Mouse (Mus musculus): ENCODE measurements around the gene Gfy. TPM values are rescaled to one million over a fixed set of nuclear protein-coding genes. Genes with fewer than 3 reads are reported as not detected.
"Not testable (repeated sequence)": the region's sequence is repeated elsewhere in the genome, so short reads cannot be mapped to it uniquely, and the experiment has no call there.

The Gfy gene
- polyA plus RNA-seq, 1 experiment = 1.2 TPM

- no peaks in the 10 kb centered on the region; the same call in 1 of the 2 replicates for H3K4me1 ChIP-seq (ENCODE audit: control insufficient read depth, insufficient read depth, low read length)
- WGBS = 8% methylated on average over 35 of the region's 35 CpGs
- no peak overlapping the region; the same call in 1 of the 2 replicates for H3K27ac ChIP-seq (ENCODE audit: control insufficient read depth, insufficient read depth, low read depth, low read length, poor library complexity)
- H3K4me3 ChIP-seq (replicated peaks; ENCODE audit: control insufficient read depth, low read depth, low read length) = no peak overlapping the region
- TF ChIP-seq CTCF (IDR thresholded peaks at IDR 0.05; ENCODE audit: control insufficient read depth, insufficient read depth, low read length) (no peak), POLR2A (IDR thresholded peaks at IDR 0.05; ENCODE audit: borderline replicate concordance, control insufficient read depth, low read depth, low read length) (no peak)
Observed at GRCm38 (mm10) chr7:45181540-45181939, 2.2 kb upstream of the Gfy start.

GRCm38 (mm10) chr7:45180896-45181477 lies 1.6 kb upstream of the Gfy start, which contains the start of gene Pth2:
Pth2 (plus strand) TSS chr7:45180995.
- TF ChIP-seq POLR2A (IDR thresholded peaks at IDR 0.05; ENCODE audit: borderline replicate concordance, control insufficient read depth, low read depth, low read length) = no peak
- no peak for TF ChIP-seq CTCF (IDR thresholded peaks at IDR 0.05; ENCODE audit: control insufficient read depth, insufficient read depth, low read length)
- 31% methylated on average over 20 of the region's 20 CpGs for WGBS
- Histone ChIP-seq H3K4me1 (ENCODE audit: control insufficient read depth, insufficient read depth, low read length) (no peaks in the 10 kb centered on the region; the same call in 1 of the 2 replicates), H3K4me3 (replicated peaks; ENCODE audit: control insufficient read depth, low read depth, low read length) (no peak within 1 kb of the TSS), H3K27ac (ENCODE audit: control insufficient read depth, insufficient read depth, low read depth, low read length, poor library complexity) (no peak within 1 kb of the TSS; the same call in 1 of the 2 replicates)

GRCm38 (mm10) chr7:45178550-45178949 lies 819 bp downstream of the Gfy start:
- WGBS = 23% methylated on average over 7 of the region's 7 CpGs
- no peak overlapping the region for H3K27ac ChIP-seq (ENCODE audit: control insufficient read depth, insufficient read depth, low read depth, low read length, poor library complexity)
- H3K4me1 ChIP-seq (ENCODE audit: control insufficient read depth, insufficient read depth, low read length) = no peaks in the 10 kb centered on the region; the same call in 1 of the 2 replicates
- TF ChIP-seq POLR2A (IDR thresholded peaks at IDR 0.05; ENCODE audit: borderline replicate concordance, control insufficient read depth, low read depth, low read length) (no peak), CTCF (IDR thresholded peaks at IDR 0.05; ENCODE audit: control insufficient read depth, insufficient read depth, low read length) (no peak)
- no peak overlapping the region for H3K4me3 ChIP-seq (replicated peaks; ENCODE audit: control insufficient read depth, low read depth, low read length)

- no peak overlapping the region for H3K27ac ChIP-seq (ENCODE audit: control insufficient read depth, insufficient read depth, low read depth, low read length, poor library complexity)
- TF ChIP-seq CTCF (IDR thresholded peaks at IDR 0.05; ENCODE audit: control insufficient read depth, insufficient read depth, low read length) (no peak), POLR2A (IDR thresholded peaks at IDR 0.05; ENCODE audit: borderline replicate concordance, control insufficient read depth, low read depth, low read length) (no peak)
- no peak overlapping the region for H3K4me3 ChIP-seq (replicated peaks; ENCODE audit: control insufficient read depth, low read depth, low read length)
- 6% methylated on average over 31 of the region's 31 CpGs for WGBS
- no peaks in the 10 kb centered on the region; the same call in 1 of the 2 replicates for H3K4me1 ChIP-seq (ENCODE audit: control insufficient read depth, insufficient read depth, low read length)
Observed at GRCm38 (mm10) chr7:45176356-45176755, 3.0 kb downstream of the Gfy start.

GRCm38 (mm10) chr7:45175929-45176328 lies 3.4 kb downstream of the Gfy start:
- 7% methylated on average over 23 of the region's 23 CpGs for WGBS
- H3K27ac ChIP-seq (ENCODE audit: control insufficient read depth, insufficient read depth, low read depth, low read length, poor library complexity) = no peak overlapping the region
- TF ChIP-seq POLR2A (IDR thresholded peaks at IDR 0.05; ENCODE audit: borderline replicate concordance, control insufficient read depth, low read depth, low read length) (no peak), CTCF (IDR thresholded peaks at IDR 0.05; ENCODE audit: control insufficient read depth, insufficient read depth, low read length) (no peak)

GRCm38 (mm10) chr7:45175398-45175797 lies 4.0 kb downstream of the Gfy start:
- Histone ChIP-seq H3K4me3 (replicated peaks; ENCODE audit: control insufficient read depth, low read depth, low read length) (no peak overlapping the region), H3K27ac (ENCODE audit: control insufficient read depth, insufficient read depth, low read depth, low read length, poor library complexity) (no peak overlapping the region), H3K4me1 (ENCODE audit: control insufficient read depth, insufficient read depth, low read length) (no peaks in the 10 kb centered on the region; the same call in 1 of the 2 replicates)
- WGBS = 1% methylated on average over 13 of the region's 13 CpGs
- no peak for TF ChIP-seq CTCF (IDR thresholded peaks at IDR 0.05; ENCODE audit: control insufficient read depth, insufficient read depth, low read length)

More at GRCm38 (mm10) chr7:45175929-45176328, 3.4 kb downstream of the Gfy start:
- no peak overlapping the region for H3K4me3 ChIP-seq (replicated peaks; ENCODE audit: control insufficient read depth, low read depth, low read length)
- H3K4me1 ChIP-seq (ENCODE audit: control insufficient read depth, insufficient read depth, low read length) = no peaks in the 10 kb centered on the region; the same call in 1 of the 2 replicates

- 4% methylated on average over 29 of the region's 29 CpGs for WGBS
- TF ChIP-seq POLR2A (IDR thresholded peaks at IDR 0.05; ENCODE audit: borderline replicate concordance, control insufficient read depth, low read depth, low read length) = no peak
- TF ChIP-seq CTCF (IDR thresholded peaks at IDR 0.05; ENCODE audit: control insufficient read depth, insufficient read depth, low read length) = no peak
- Histone ChIP-seq H3K4me1 (ENCODE audit: control insufficient read depth, insufficient read depth, low read length) (no peaks in the 10 kb centered on the region; the same call in 1 of the 2 replicates), H3K27ac (ENCODE audit: control insufficient read depth, insufficient read depth, low read depth, low read length, poor library complexity) (no peak overlapping the region), H3K4me3 (replicated peaks; ENCODE audit: control insufficient read depth, low read depth, low read length) (no peak overlapping the region)
Observed at GRCm38 (mm10) chr7:45174567-45175280, 4.6 kb downstream of the Gfy start.

- TF ChIP-seq CTCF (IDR thresholded peaks at IDR 0.05; ENCODE audit: control insufficient read depth, insufficient read depth, low read length) = 0 out of 2 replicates have a peak, but pooled peaks have one; percentile 28
- not testable (repeated sequence) for H3K4me3 ChIP-seq (replicated peaks; ENCODE audit: control insufficient read depth, low read depth, low read length); H3K4me1 ChIP-seq (ENCODE audit: control insufficient read depth, insufficient read depth, low read length); H3K27ac ChIP-seq (ENCODE audit: control insufficient read depth, insufficient read depth, low read depth, low read length, poor library complexity)
- WGBS = 52% methylated on average over 1 of the region's 1 CpGs
Observed at GRCm38 (mm10) chr7:45173772-45174171, 5.6 kb downstream of the Gfy start.

All from bone marrow, adult 2 months (tissue).